Mouse (Mus musculus) lung, postnatal 14 days (tissue): ENCODE measurements around the gene Tigd3.
"Not testable (repeated sequence)": the region's sequence is repeated elsewhere in the genome, so short reads cannot be mapped to it uniquely, and the experiment has no call there.

Experiments
- DNase-seq: peaks from one replicate; pipeline ENCODE4 v3.0.0; 2021

Gene Tigd3

GRCm38 (mm10) chr19:5921715-5922114, 27.8 kb upstream of the Tigd3 start:
- no peak for DNase-seq

- no peak for DNase-seq
These were observed 19.2 kb upstream of the Tigd3 start, which contains the start of gene Dpf2 for GRCm38 (mm10) chr19:5913007-5913719. TSS of gene Dpf2 (minus strand) at chr19:5913010.

GRCm38 (mm10) chr19:5912103-5913006, 18.4 kb upstream of the Tigd3 start:
- DNase-seq = peak; percentile 99

- DNase-seq = no peak
These were observed 17.6 kb upstream of the Tigd3 start for GRCm38 (mm10) chr19:5911430-5912102.

GRCm38 (mm10) chr19:5910221-5910620, 16.3 kb upstream of the Tigd3 start:
- no peak for DNase-seq

GRCm38 (mm10) chr19:5907275-5907674, 13.3 kb upstream of the Tigd3 start:
- DNase-seq = no peak

GRCm38 (mm10) chr19:5893282-5894001, 507 bp downstream of the Tigd3 start:
- DNase-seq = no peak

GRCm38 (mm10) chr19:5892735-5893134, 1.2 kb downstream of the Tigd3 start:
- DNase-seq = no peak

GRCm38 (mm10) chr19:5892262-5892661, 1.7 kb downstream of the Tigd3 start:
- DNase-seq = no peak

GRCm38 (mm10) chr19:5891521-5892258, 2.3 kb downstream of the Tigd3 start:
- no peak for DNase-seq

GRCm38 (mm10) chr19:5889211-5889610, 4.7 kb downstream of the Tigd3 start:
- DNase-seq = no peak

- no peak for DNase-seq
These were observed 6.6 kb downstream of the Tigd3 start for GRCm38 (mm10) chr19:5887234-5887815.

GRCm38 (mm10) chr19:5885838-5886237, 8.1 kb downstream of the Tigd3 start:
- DNase-seq = no peak

GRCm38 (mm10) chr19:5883935-5884334, 10.0 kb downstream of the Tigd3 start:
- DNase-seq = no peak

GRCm38 (mm10) chr19:5882079-5882478, 11.9 kb downstream of the Tigd3 start:
- DNase-seq = not testable (repeated sequence)

- DNase-seq = no peak
These were observed 12.8 kb downstream of the Tigd3 start for GRCm38 (mm10) chr19:5881155-5881554.

GRCm38 (mm10) chr19:5879735-5880134, 14.2 kb downstream of the Tigd3 start:
- DNase-seq = no peak

GRCm38 (mm10) chr19:5878916-5879315, 15.0 kb downstream of the Tigd3 start:
- no peak for DNase-seq

- peak; percentile 59 for DNase-seq
These were observed 15.6 kb downstream of the Tigd3 start for GRCm38 (mm10) chr19:5878362-5878722.

GRCm38 (mm10) chr19:5877618-5878361, 16.2 kb downstream of the Tigd3 start, which contains the start of gene Slc25a45:
TSS of gene Slc25a45 (plus strand) at chr19:5877808.
- DNase-seq = peak; percentile 78
